Mouse (Mus musculus): Measurements from ENCODE around the gene Pklr. TPM values are rescaled to one million over a fixed set of nuclear protein-coding genes. Genes with fewer than 3 reads are reported as not detected.

Pklr gene
- 79.3 and 96.0 TPM in 2 replicates for polyA plus RNA-seq (2012; rRNA removed)

DNA sequence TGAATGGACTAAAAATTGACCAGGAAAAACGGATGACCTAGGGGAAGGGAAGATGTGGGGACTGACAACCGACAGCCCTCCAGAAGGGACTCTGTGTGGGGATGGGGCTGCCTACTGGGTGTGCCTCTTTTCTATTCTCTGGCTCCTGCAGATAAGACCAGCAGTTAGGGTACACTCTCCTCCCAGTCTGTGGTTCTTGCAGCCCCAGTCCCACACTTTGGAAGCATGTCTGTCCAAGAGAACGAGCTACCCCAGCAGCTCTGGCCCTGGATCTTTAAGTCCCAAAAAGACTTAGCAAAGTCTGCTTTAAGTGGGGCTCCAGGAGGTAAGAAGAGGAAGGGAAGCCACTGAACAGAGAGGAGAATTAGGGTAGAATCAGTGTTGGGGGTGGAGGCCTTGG, at the start of gene Pklr:
Pklr (plus strand) TSS at position 185 of the 400 bp plus-strand sequence.
- 53% methylated on average over 3 of the region's 3 CpGs for WGBS

DNA sequence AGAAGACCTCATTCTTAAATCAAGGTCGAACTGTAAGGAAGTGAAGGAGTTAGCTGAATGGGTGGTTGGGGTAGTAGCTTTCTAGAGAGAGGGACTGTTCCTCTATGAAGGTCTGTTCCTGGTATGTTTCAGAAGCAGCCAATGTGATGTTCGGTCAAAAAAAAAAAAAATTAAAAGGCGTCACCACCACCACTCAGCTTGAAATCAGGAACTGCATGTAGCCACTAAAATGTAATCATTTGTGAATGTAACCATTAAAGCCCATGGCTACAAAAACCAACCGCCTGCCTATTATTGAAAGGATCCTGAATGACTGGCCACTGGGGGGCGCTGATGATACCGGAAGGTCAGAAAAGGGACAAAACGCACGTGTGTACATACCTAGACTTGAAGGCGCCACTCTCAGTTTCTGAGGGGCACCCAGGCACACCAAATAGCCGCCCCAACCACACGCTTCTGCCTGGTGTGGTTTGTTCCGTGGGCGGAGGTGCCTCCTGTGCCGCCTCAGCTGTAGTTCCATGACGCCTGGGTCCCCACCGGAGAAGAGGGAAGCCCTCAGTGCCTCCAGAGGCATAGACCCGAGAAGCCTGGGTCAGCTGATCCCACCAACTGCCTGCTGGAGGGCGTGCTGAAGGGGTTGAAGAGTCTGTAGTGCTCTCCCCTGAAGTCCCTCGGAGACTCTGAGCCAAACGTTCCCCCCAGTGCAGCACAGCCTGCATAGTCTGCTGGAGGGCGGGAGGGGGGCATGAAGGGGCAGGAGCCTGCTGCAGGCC, 48.4 kb upstream of the Pklr start:
- no peak for TF ChIP-seq POLR2A (IDR thresholded peaks at IDR 0.05; ENCODE audit: low read depth, low read length)
- TF ChIP-seq CTCF (conservative IDR thresholded peaks at IDR 0.05; ENCODE audit: insufficient read depth, insufficient read length, low read depth, low read length): peak; percentile 69
- H3K27ac ChIP-seq (ENCODE audit: insufficient read depth, low read depth, low read length): no peak overlapping the region
- H3K36me3 ChIP-seq (ENCODE audit: control insufficient read depth, insufficient read depth, low read length): no peaks in the 10 kb centered on the region
- H3K4me3 ChIP-seq (ENCODE audit: insufficient read depth, low read depth, low read length): no peak overlapping the region
- H3K27me3 ChIP-seq (replicated peaks; ENCODE audit: control insufficient read depth, insufficient read depth, low read length): no peaks in the 10 kb centered on the region
- peak; percentile 86 for DNase-seq
- WGBS: 27% methylated on average over 21 of the region's 21 CpGs
- H3K4me1 ChIP-seq (ENCODE audit: control insufficient read depth, insufficient read depth, low read length): peaks cover 4% of the 10 kb centered on the region; the same call in 1 of the 2 replicates

More for the DNA sequence above, at the start of gene Pklr:
- H3K27me3 ChIP-seq (replicated peaks; ENCODE audit: control insufficient read depth, insufficient read depth, low read length): no peaks in the 10 kb centered on the region
- peak within 1 kb of the TSS; percentile 36 for H3K4me3 ChIP-seq (ENCODE audit: insufficient read depth, low read depth, low read length)
- no peak for DNase-seq
- H3K4me1 ChIP-seq (ENCODE audit: control insufficient read depth, insufficient read depth, low read length): peaks cover 3% of the 10 kb centered on the region; the same call in 1 of the 2 replicates
- peak within 1 kb of the TSS; percentile 78 for H3K27ac ChIP-seq (ENCODE audit: insufficient read depth, low read depth, low read length)
- TF ChIP-seq CTCF (conservative IDR thresholded peaks at IDR 0.05; ENCODE audit: insufficient read depth, insufficient read length, low read depth, low read length) (no peak), POLR2A (IDR thresholded peaks at IDR 0.05; ENCODE audit: low read depth, low read length) (no peak)
- H3K36me3 ChIP-seq (ENCODE audit: control insufficient read depth, insufficient read depth, low read length): no peaks in the 10 kb centered on the region

DNA sequence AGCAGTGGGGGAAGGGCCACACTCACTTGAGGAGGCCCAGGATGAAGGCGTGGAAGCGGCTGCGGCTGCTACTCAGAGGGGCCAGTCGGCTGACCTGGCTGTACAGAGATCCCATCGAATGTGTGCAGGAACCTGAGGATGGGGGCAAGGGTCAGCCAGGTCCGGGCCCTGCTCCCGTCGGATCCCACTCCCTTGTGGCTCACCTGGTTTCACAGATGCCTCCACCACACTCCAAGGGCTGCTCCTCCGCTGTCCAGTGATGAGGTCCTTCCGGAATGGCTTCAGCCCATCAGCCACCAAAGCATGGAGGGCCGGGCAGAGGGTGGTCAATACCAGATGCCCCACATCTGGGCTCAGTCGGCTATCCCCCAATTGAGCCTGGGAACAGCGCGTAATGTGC, 47.0 kb upstream of the Pklr start:
- Histone ChIP-seq H3K4me3 (ENCODE audit: insufficient read depth, low read depth, low read length) (peak overlapping the region; percentile 62), H3K27me3 (replicated peaks; ENCODE audit: control insufficient read depth, insufficient read depth, low read length) (no peaks in the 10 kb centered on the region), H3K36me3 (ENCODE audit: control insufficient read depth, insufficient read depth, low read length) (no peaks in the 10 kb centered on the region), H3K27ac (ENCODE audit: insufficient read depth, low read depth, low read length) (no peak overlapping the region), H3K4me1 (ENCODE audit: control insufficient read depth, insufficient read depth, low read length) (peaks cover 4% of the 10 kb centered on the region; the same call in 1 of the 2 replicates)
- no peak for TF ChIP-seq POLR2A (IDR thresholded peaks at IDR 0.05; ENCODE audit: low read depth, low read length)
- no peak for TF ChIP-seq CTCF (conservative IDR thresholded peaks at IDR 0.05; ENCODE audit: insufficient read depth, insufficient read length, low read depth, low read length)
- 43% methylated on average over 14 of the region's 14 CpGs for WGBS
- no peak for DNase-seq

DNA sequence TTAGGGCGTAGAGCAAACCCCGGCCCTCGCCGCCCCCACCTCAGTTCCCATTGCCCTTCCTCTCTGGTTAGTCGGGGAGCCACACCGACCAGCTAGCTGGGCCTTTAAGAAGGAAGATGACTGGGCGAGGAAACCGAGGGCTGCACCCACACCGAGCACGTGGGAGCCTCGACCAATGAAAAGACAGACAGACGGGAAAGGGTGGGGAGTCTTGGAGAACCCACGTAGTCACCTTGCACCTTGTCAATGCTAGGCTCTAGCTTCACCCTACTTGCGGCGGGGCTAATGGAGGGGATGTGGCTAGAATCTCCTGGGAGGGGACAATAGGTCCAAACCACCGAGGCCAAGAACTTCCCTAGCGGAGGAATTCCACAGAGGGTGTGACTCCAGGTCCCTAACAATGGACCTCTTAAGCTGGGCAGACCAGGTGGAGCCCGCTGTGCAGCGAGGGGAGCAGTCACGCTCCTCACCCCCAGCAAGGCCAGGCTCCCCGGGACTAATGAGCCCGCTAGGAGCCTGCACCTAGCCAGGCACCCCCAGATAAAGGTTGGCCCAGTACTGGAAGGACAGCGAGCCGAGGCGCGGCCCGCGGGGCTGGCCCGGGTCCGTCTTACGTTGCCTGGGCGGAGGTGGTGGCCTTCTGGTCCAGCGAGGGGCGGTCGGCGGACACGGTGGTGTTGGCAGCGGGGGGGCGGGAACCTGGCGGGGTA, 45.9 kb upstream of the Pklr start:
- peak; percentile 96 for DNase-seq
- H3K27me3 ChIP-seq (replicated peaks; ENCODE audit: control insufficient read depth, insufficient read depth, low read length): no peaks in the 10 kb centered on the region
- H3K4me1 ChIP-seq (ENCODE audit: control insufficient read depth, insufficient read depth, low read length): peaks cover 4% of the 10 kb centered on the region; the same call in 1 of the 2 replicates
- H3K27ac ChIP-seq (ENCODE audit: insufficient read depth, low read depth, low read length): peak overlapping the region; percentile 63
- WGBS: under 1% methylated on average over 37 of the region's 40 CpGs
- peak overlapping the region; percentile 62 for H3K4me3 ChIP-seq (ENCODE audit: insufficient read depth, low read depth, low read length)
- no peaks in the 10 kb centered on the region for H3K36me3 ChIP-seq (ENCODE audit: control insufficient read depth, insufficient read depth, low read length)
- peak; percentile 50 for TF ChIP-seq POLR2A (IDR thresholded peaks at IDR 0.05; ENCODE audit: low read depth, low read length)
- TF ChIP-seq CTCF (conservative IDR thresholded peaks at IDR 0.05; ENCODE audit: insufficient read depth, insufficient read length, low read depth, low read length): no peak

DNA sequence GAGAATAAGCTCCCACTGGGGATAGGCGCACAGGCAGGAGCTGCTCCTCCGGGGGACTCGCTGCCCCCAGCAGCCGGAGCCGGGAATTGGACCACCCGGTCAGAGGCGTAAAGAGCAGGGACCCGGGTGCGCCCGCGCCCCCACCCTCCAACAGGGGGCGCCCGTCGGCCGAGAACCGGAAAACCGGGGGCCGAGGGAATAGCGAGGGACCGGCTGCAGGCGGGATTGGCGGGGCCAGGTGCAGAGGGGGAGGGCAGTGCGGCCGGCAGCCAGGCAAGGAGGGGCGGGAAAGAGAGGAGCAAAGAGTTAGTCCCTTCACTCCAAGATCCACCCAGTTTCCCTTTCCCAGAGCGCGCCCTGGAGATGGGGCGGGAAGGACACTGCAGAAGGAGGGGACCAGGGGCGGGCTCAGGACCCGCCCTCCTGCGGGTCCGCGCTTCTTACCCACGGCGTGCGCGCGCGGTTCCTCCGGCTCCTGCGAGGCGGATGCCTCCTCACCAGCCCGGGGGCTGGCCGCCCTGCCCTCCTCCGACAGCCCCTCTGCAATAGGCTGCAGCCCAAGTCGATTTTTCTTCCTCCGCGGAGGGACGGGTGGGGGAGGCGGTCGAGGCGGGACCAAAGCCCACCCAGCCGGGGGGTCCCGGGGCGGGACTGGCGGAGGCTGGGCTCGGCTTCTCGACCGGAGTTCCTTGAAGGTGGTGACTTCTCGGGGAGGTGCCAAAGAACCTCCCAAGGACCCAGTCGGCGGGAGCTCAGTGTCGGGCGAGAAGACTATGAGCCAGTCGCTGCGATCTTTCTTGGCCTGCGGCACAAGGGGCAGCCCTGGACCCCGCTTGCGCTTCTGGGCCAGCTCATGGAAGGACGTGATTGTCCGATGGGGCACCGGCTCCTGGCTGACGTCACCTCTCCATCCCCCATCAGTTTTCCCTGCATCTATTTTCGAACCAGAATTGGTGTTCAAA, 45.0 kb upstream of the Pklr start:
- peak; percentile 83 for DNase-seq
- Histone ChIP-seq H3K4me3 (ENCODE audit: insufficient read depth, low read depth, low read length) (peak overlapping the region; percentile 62), H3K36me3 (ENCODE audit: control insufficient read depth, insufficient read depth, low read length) (no peaks in the 10 kb centered on the region), H3K27me3 (replicated peaks; ENCODE audit: control insufficient read depth, insufficient read depth, low read length) (no peaks in the 10 kb centered on the region), H3K27ac (ENCODE audit: insufficient read depth, low read depth, low read length) (no peak overlapping the region), H3K4me1 (ENCODE audit: control insufficient read depth, insufficient read depth, low read length) (peaks cover 4% of the 10 kb centered on the region; the same call in 1 of the 2 replicates)
- TF ChIP-seq CTCF (conservative IDR thresholded peaks at IDR 0.05; ENCODE audit: insufficient read depth, insufficient read length, low read depth, low read length) (peak; percentile 47), POLR2A (IDR thresholded peaks at IDR 0.05; ENCODE audit: low read depth, low read length) (no peak)
- WGBS: under 1% methylated on average over 74 of the region's 74 CpGs

DNA sequence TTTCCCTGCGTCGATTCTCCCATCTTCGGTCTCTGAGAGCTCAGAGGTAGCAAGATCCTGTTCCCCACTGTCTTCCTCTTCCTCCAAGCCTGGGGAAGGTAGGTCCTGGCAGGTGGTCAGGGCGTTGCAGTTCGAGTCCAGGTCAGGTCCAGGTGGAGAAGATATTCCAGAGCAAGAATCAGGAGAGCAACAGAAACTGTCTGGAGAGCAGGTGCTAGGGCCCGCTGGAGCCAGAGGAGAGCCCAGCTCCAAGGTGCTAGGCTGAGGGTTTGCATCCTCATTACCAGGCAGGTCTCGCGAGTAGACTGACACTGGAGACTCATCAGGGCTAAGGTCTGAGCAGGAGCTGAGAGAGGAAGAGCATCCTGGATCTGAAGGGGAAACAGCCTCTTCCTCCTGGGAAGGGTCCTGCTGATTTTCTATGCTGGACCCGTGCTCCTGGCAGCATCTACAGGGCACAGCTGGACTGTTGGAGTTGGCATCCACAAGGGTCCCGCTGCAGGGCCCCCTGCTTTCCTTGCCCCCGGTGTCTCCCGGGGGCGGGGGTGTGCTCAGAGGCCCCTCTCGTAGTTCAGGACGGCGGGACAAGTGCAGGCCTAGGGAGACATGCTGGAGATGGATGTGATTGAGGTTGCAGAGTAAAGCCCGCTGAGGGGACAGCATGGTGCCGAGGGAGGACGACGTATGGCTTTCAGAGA, 44.0 kb upstream of the Pklr start:
- Histone ChIP-seq H3K36me3 (ENCODE audit: control insufficient read depth, insufficient read depth, low read length) (no peaks in the 10 kb centered on the region), H3K4me1 (ENCODE audit: control insufficient read depth, insufficient read depth, low read length) (peaks cover 4% of the 10 kb centered on the region; the same call in 1 of the 2 replicates), H3K27me3 (replicated peaks; ENCODE audit: control insufficient read depth, insufficient read depth, low read length) (no peaks in the 10 kb centered on the region), H3K27ac (ENCODE audit: insufficient read depth, low read depth, low read length) (no peak overlapping the region), H3K4me3 (ENCODE audit: insufficient read depth, low read depth, low read length) (no peak overlapping the region)
- TF ChIP-seq CTCF (conservative IDR thresholded peaks at IDR 0.05; ENCODE audit: insufficient read depth, insufficient read length, low read depth, low read length): no peak
- TF ChIP-seq POLR2A (IDR thresholded peaks at IDR 0.05; ENCODE audit: low read depth, low read length): no peak
- WGBS: 40% methylated on average over 20 of the region's 20 CpGs
- DNase-seq: no peak

All from kidney, adult 2 months (tissue).